Mouse (Mus musculus) stomach, adult 2 months (tissue): Measurements from ENCODE around the gene Kbtbd4. TPM values are rescaled to one million over a fixed set of nuclear protein-coding genes. Genes with fewer than 3 reads are reported as not detected.

Experiments used
- polyA plus RNA-seq: library from polyadenylated mRNA; depleted of rRNA; stranded (reverse); fragments of >200 nt; gene quantifications from 2 replicates; pipeline ENCODE4 v1.2.3, GENCODE M21; 2012; rRNA removed

The Kbtbd4 gene
- 5.2 and 5.5 TPM in 2 replicates for polyA plus RNA-seq

DNA sequence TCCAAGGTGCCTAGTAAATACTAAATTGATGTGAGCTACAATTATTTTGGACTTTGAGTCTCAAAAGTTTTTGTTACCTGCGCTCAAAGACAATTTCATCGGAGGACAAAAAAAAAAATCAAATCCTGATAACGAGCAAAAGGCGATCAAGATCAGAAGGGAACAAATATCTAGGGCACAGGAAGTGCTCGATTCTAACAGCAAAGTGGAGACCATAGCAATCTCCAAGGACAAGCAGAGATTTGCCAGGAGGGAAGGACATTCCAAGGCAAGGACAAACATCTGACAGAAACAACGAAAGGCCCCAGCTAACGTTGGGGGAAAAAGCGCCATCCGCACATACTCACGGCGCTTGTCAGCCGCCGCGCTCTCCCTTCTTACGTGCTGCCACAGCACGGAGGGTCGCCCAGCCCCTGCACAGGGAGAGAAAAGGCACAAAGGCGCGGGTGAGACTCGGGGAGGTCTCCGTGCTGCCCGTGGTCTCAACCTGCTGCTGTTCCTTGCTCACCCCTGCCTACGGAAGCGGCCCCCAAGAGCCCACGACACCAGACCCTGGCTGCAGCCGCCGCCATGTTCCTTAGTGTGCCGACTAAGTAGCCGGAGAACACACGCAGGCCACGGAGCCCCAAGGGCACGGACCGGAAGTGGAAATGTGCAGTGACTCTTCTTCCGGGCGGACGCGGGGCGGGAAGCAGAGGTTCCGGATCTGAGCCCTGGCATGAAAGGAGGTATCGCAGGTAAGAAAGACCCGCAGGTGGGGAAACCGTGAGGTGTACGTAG, at the start of gene Kbtbd4, which contains the start of gene Ndufs3:
Gene Kbtbd4, plus strand, starts transcription at position 665 of the 780 bp plus-strand sequence.
Gene Ndufs3, minus strand, starts transcription at position 752 of the 780 bp plus-strand sequence.

DNA sequence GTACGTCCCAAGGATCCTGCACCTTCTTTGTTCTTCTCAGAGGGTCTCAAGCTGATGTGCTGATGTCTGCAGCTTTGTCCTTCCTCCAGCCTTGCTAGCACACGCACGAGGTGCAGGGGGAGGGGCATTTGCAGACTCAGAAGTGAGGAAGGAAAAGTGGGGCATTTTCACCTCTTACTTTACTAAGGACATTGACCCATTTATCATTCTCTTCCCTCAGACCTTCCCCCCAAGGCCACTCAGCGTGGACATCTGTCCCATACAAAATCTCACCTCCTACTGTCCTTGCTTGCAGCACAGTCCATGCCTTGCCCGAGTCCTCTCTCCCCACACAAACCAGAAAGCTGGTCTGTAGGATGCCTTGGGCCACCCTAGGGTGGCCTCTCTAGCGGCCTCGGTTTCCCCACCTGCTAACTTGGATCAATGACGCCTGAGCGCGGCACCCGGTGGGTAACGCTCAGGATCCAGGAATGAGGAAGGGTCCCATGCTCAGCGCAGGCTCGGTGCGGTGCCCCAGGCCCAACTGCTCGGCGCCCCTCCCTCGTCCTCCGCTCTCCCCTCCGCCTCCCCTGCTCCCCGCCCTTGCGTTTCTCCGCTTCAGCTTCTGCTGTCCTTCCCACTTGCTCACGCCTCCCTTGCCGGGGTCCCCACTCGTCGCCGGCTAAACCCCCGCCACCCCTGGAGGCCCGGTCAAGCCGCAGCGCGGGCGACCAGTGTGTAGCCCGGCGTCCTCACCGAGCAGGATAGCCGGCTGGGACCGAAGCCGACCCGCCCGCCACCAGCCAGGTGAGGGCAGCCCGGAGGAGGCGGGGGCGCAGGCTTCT, 19.1 kb upstream of the Kbtbd4 start, which contains the start of gene C1qtnf4:
Gene C1qtnf4, plus strand, starts transcription at position 643 of the 824 bp plus-strand sequence.

DNA sequence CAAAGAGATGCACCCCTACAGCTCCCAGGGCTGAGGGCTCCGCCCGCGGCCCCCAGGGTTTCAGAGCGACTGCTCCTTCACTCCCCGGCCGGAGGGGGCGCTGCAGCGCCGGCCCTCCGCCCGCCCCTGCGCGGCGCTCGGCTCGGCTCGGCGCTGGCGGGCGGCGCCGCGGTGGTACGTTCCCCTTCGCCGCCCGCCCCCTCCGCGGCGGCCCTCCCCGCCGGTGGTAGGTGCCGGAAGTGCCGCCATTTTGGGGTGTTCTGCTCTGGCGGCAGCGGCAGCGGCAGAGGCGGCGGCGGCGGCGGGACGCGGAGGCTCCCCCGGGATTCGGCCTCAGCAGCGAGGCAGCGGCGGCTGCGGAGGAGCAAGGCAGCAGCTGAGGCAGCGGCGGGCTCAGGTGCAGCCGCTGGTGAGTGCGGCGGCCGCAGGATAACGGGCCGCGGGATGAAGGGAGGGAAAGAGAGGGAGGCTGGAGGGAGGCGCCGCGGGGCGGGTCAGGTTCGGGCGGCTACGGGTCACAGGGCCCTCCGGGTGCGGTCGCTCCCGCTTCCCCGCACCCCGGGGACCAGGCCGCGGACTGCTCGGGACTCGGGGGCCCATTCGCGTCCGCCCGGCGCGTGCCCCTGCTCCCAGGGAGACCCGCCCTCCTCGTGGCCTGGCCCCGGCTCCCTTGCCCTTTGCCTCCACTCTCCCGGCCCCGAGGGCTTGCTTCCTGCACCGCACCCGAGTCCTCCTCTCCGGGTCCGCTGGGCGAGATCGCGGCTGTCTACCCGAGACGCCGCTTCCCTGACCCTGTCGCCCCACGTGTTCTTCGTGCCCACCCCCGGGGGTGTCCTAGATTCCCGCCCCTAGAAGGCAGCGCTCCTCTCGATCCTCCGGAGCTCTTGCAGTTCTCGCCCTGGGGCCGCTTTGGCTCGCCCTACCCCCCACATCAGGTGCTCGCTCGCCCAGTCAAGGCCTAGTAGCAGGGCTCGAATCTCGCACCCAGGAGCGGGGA, 36.0 kb downstream of the Kbtbd4 start, which contains the start of gene Celf1:
Gene Celf1, plus strand, starts transcription at position 150 of the 997 bp plus-strand sequence.

Other genes starting within 250 kb of the Kbtbd4 start
- gene Nup160, start 227.5 kb upstream of the Kbtbd4 start, polyA plus RNA-seq, result 0.39 and 1.4 TPM in 2 replicates
- gene Fnbp4, start 159.4 kb upstream of the Kbtbd4 start, polyA plus RNA-seq, result 7.0 and 10.4 TPM in 2 replicates
- gene Agbl2, start 122.0 kb upstream of the Kbtbd4 start, polyA plus RNA-seq, result 0.06 and 0.16 TPM in 2 replicates
- gene Mtch2, start 57.6 kb upstream of the Kbtbd4 start, polyA plus RNA-seq, result 10.6 and 13.3 TPM in 2 replicates
- 15.3 and 40.4 TPM in 2 replicates for gene C1qtnf4, start 18.9 kb upstream of the Kbtbd4 start, polyA plus RNA-seq
- gene Ndufs3, start 87 bp downstream of the Kbtbd4 start, polyA plus RNA-seq, result 61.9 and 81.8 TPM in 2 replicates
- gene Celf1, start 35.6 kb downstream of the Kbtbd4 start, polyA plus RNA-seq, result 10.4 and 11.2 TPM in 2 replicates
- 1.3 and 1.4 TPM in 2 replicates for gene Rapsn, start 130.9 kb downstream of the Kbtbd4 start, polyA plus RNA-seq
- 20.1 and 21.7 TPM in 2 replicates for gene Psmc3, start 149.3 kb downstream of the Kbtbd4 start, polyA plus RNA-seq
- 28.1 and 29.9 TPM in 2 replicates for gene Slc39a13, start 165.7 kb downstream of the Kbtbd4 start, polyA plus RNA-seq
- 9.2 and 13.9 TPM in 2 replicates for gene Spi1, start 177.7 kb downstream of the Kbtbd4 start, polyA plus RNA-seq
- 0.02 TPM in 1 of 2 replicates, not detected in the other for gene Mybpc3, start 213.4 kb downstream of the Kbtbd4 start, polyA plus RNA-seq